ENCODE assay signal across 9 mouse cellular contexts in the genomic region with DNA sequence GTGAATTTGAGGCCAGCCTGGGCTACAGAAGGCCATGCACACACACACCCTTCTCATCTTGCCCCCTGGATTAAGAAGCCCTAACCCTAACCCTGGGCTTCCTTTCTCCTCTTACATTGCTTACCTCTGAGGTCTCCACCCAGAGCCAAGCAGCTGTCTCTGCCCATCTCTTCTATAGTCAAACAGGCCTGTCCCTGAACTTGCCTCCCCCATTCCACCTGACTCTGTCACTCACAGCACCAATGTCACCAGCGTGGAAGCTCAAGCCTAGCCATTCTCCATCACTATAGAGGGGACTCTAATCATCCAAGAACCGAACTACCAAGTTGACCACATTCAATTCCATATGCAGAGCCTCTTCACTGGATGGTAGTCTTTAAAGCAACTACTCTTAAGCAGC. TPM values are rescaled to one million over a fixed set of nuclear protein-coding genes. Genes with fewer than 3 reads are reported as not detected.
A peak's percentile ranks its signal among the peaks of the same experiment; 100 is the strongest.
DNase-seq lines count a peak whose midpoint lies in the region; ATAC-seq and TF ChIP-seq lines count a peak whose summit lies in the region.
"Had no signal": no experiment of that assay in that cellular context is flagged by ENCODE, and none has a peak within 500 bp of the region (broad histone marks: within the 10 kb centered on the region; RNA-seq: fewer than 3 reads in every experiment).

No protein-coding gene starts in this region.

- no peaks in the 10 kb centered on the region for H3K27me3 ChIP-seq in limb, embryonic 14.5 days (ENCODE audit: control insufficient read depth, insufficient read depth, low read length)
- no peaks in the 10 kb centered on the region for H3K27me3 ChIP-seq in stomach, postnatal 0 days (ENCODE audit: control insufficient read depth, insufficient read depth, low read length)
- H3K27me3 ChIP-seq in liver, postnatal 0 days (ENCODE audit: insufficient read depth, low read length) = peaks cover 72% of the 10 kb centered on the region

- no peak for TF ChIP-seq POLR2A in limb, embryonic 14.5 days (IDR thresholded peaks at IDR 0.05; ENCODE audit: borderline replicate concordance, extremely low read depth, insufficient read depth, insufficient read length)

- TF ChIP-seq EP300 in stomach, postnatal 0 days (optimal IDR thresholded peaks at IDR 0.05) = no peak
- no peak for TF ChIP-seq EP300 in liver, postnatal 0 days (IDR thresholded peaks at IDR 0.05; ENCODE audit: low read depth)

- peak overlapping the region; percentile 95 for H3K4me2 ChIP-seq in limb, embryonic 14.5 days (replicated peaks; ENCODE audit: low read depth, low read length, severe bottlenecking)
- peak overlapping the region; percentile 94 for H3K4me2 ChIP-seq in stomach, postnatal 0 days (replicated peaks; ENCODE audit: low read depth)
- no peak overlapping the region for H3K4me2 ChIP-seq in liver, postnatal 0 days (ENCODE audit: low read depth, low read length)

- H3K36me3 ChIP-seq in limb, embryonic 14.5 days (ENCODE audit: control insufficient read depth, insufficient read depth, low read length) = peaks cover 16% of the 10 kb centered on the region
- no peaks in the 10 kb centered on the region for H3K36me3 ChIP-seq in stomach, postnatal 0 days (ENCODE audit: control insufficient read depth, insufficient read depth, low read length)
- no peaks in the 10 kb centered on the region for H3K36me3 ChIP-seq in liver, postnatal 0 days (replicated peaks; ENCODE audit: insufficient read depth, low read length)

- peak; percentile 14 to 29 for DNase-seq in cerebellum, postnatal 10 days
- DNase-seq in cerebellum, postnatal 25 days = no peak
- peak; percentile 1 for DNase-seq in right cerebral cortex, postnatal 4 days
- no peak for DNase-seq in right cerebral cortex, postnatal 10 days (ENCODE audit: low spot score in 2 of 2)
- peak; percentile 63 for DNase-seq in limb, embryonic 14.5 days (ENCODE audit: low spot score)
- DNase-seq in stomach, postnatal 0 days (ENCODE audit: low spot score) = no peak
- no peak for DNase-seq in liver, postnatal 0 days
- DNase-seq in retina, embryonic 14.5 days (ENCODE audit: low spot score) = no peak
- DNase-seq: right cerebral cortex, postnatal 14 days had no signal

- no peak for TF ChIP-seq CTCF in stomach, postnatal 0 days (IDR thresholded peaks at IDR 0.05; ENCODE audit: low read depth)
- no peak for TF ChIP-seq CTCF in liver, postnatal 0 days (IDR thresholded peaks at IDR 0.05; ENCODE audit: low read depth)

- WGBS in limb, embryonic 14.5 days = 80% methylated on average over 2 of the region's 2 CpGs
- 85% methylated on average over 2 of the region's 2 CpGs for WGBS in stomach, postnatal 0 days
- 58% methylated on average over 2 of the region's 2 CpGs for WGBS in liver, postnatal 0 days (ENCODE audit: insufficient replicate concordance)

- H3K9me3 ChIP-seq in limb, embryonic 14.5 days (ENCODE audit: control insufficient read depth, low read length) = no peaks in the 10 kb centered on the region
- H3K9me3 ChIP-seq in stomach, postnatal 0 days (ENCODE audit: control insufficient read depth, low read length) = no peaks in the 10 kb centered on the region
- no peaks in the 10 kb centered on the region for H3K9me3 ChIP-seq in liver, postnatal 0 days (ENCODE audit: low read length)

- ATAC-seq in limb, embryonic 14.5 days (ENCODE audit: low FRiP score, low read depth) = no peak
- no peak for ATAC-seq in stomach, postnatal 0 days (ENCODE audit: low FRiP score, low TSS enrichment)
- ATAC-seq in liver, postnatal 0 days = no peak

- no peak overlapping the region for H3K9ac ChIP-seq in limb, embryonic 14.5 days (ENCODE audit: low read depth, low read length, severe bottlenecking)
- H3K9ac ChIP-seq in stomach, postnatal 0 days (ENCODE audit: low read length) = no peak overlapping the region
- H3K9ac ChIP-seq in liver, postnatal 0 days (replicated peaks) = no peak overlapping the region

- H3K4me3 ChIP-seq in limb, embryonic 14.5 days (replicated peaks; ENCODE audit: low read length) = peak overlapping the region; percentile 76; the same call in 1 of the 2 replicates
- no peak overlapping the region for H3K4me3 ChIP-seq in stomach, postnatal 0 days (ENCODE audit: low read depth, low read length)
- no peak overlapping the region for H3K4me3 ChIP-seq in liver, postnatal 0 days (ENCODE audit: low read depth, low read length)

- H3K27ac ChIP-seq in limb, embryonic 14.5 days (replicated peaks; ENCODE audit: low read depth, low read length) = peak overlapping the region; percentile 100; the same call in 1 of the 2 replicates
- H3K27ac ChIP-seq in stomach, postnatal 0 days (replicated peaks) = no peak overlapping the region
- no peak overlapping the region for H3K27ac ChIP-seq in liver, postnatal 0 days (ENCODE audit: low read depth)

- peaks cover 55% of the 10 kb centered on the region for H3K4me1 ChIP-seq in limb, embryonic 14.5 days (ENCODE audit: control insufficient read depth, insufficient read depth, low read length)
- peaks cover 17% of the 10 kb centered on the region for H3K4me1 ChIP-seq in stomach, postnatal 0 days (replicated peaks; ENCODE audit: control insufficient read depth, insufficient read depth)
- peaks cover 30% of the 10 kb centered on the region for H3K4me1 ChIP-seq in liver, postnatal 0 days (ENCODE audit: insufficient read depth)

RNA-seq across cellular contexts. Expression of a gene that starts 13.7 kb away (rescaled TPM):
- 56.2 and 57.0 TPM in 2 replicates for polyA plus RNA-seq in limb, embryonic 14.5 days (2012; rRNA removed)
- polyA plus RNA-seq in limb, embryonic 14.5 days (2014; fragmentation: Nextera tagmentation; extraction: Ambion mirVana) = 21.3 and 23.1 TPM in 2 replicates
- 18.2 and 19.2 TPM in 2 replicates for polyA plus RNA-seq in stomach, postnatal 0 days (2015; fragmentation: Nextera tagmentation; extraction: Ambion mirVana)
- 13.8 and 15.9 TPM in 2 replicates for polyA plus RNA-seq in liver, postnatal 0 days (2015; fragmentation: Nextera tagmentation; extraction: Ambion mirVana)

RNA-seq across cellular contexts. Expression of a gene that starts 23.0 kb away (rescaled TPM):
- polyA plus RNA-seq in limb, embryonic 14.5 days (2012; rRNA removed) = 81.0 and 82.5 TPM in 2 replicates
- polyA plus RNA-seq in limb, embryonic 14.5 days (2014; fragmentation: Nextera tagmentation; extraction: Ambion mirVana) = 94.3 TPM in 2 replicates
- polyA plus RNA-seq in stomach, postnatal 0 days (2015; fragmentation: Nextera tagmentation; extraction: Ambion mirVana) = 45.2 and 45.3 TPM in 2 replicates
- 24.9 and 26.4 TPM in 2 replicates for polyA plus RNA-seq in liver, postnatal 0 days (2015; fragmentation: Nextera tagmentation; extraction: Ambion mirVana)

RNA-seq across cellular contexts. Expression of a gene that starts 24.0 kb away (rescaled TPM):
- 91.5 and 93.6 TPM in 2 replicates for polyA plus RNA-seq in limb, embryonic 14.5 days (2012; rRNA removed)
- polyA plus RNA-seq in limb, embryonic 14.5 days (2014; fragmentation: Nextera tagmentation; extraction: Ambion mirVana) = 52.7 and 59.6 TPM in 2 replicates
- polyA plus RNA-seq in stomach, postnatal 0 days (2015; fragmentation: Nextera tagmentation; extraction: Ambion mirVana) = 13.3 and 17.8 TPM in 2 replicates
- 0.80 and 0.84 TPM in 2 replicates for polyA plus RNA-seq in liver, postnatal 0 days (2015; fragmentation: Nextera tagmentation; extraction: Ambion mirVana)

RNA-seq across cellular contexts. Expression of a gene that starts 43.6 kb away (rescaled TPM):
- polyA plus RNA-seq in limb, embryonic 14.5 days (2012; rRNA removed) = 0.35 and 0.51 TPM in 2 replicates
- 0.12 and 0.17 TPM in 2 replicates for polyA plus RNA-seq in limb, embryonic 14.5 days (2014; fragmentation: Nextera tagmentation; extraction: Ambion mirVana)
- polyA plus RNA-seq in stomach, postnatal 0 days (2015; fragmentation: Nextera tagmentation; extraction: Ambion mirVana) = 0.08 TPM in 1 of 2 replicates, not detected in the other
- polyA plus RNA-seq in liver, postnatal 0 days (2015; fragmentation: Nextera tagmentation; extraction: Ambion mirVana) = not detected in 2 replicates

RNA-seq across cellular contexts. Expression of a gene that starts 59.5 kb away (rescaled TPM):
- polyA plus RNA-seq in limb, embryonic 14.5 days (2012; rRNA removed) = 2.7 and 3.8 TPM in 2 replicates
- polyA plus RNA-seq in limb, embryonic 14.5 days (2014; fragmentation: Nextera tagmentation; extraction: Ambion mirVana) = 0.62 and 1.1 TPM in 2 replicates
- 0.21 and 0.25 TPM in 2 replicates for polyA plus RNA-seq in stomach, postnatal 0 days (2015; fragmentation: Nextera tagmentation; extraction: Ambion mirVana)
- 0.06 and 0.14 TPM in 2 replicates for polyA plus RNA-seq in liver, postnatal 0 days (2015; fragmentation: Nextera tagmentation; extraction: Ambion mirVana)

Comparison
In these comparisons a context has a peak if more than half of its experiments do, and no peak if none do; other contexts are left out.
1. DNase-seq: peak in cerebellum, postnatal 10 days (2 of 2), right cerebral cortex, postnatal 4 days (single experiment) and limb, embryonic 14.5 days (single experiment); none in cerebellum, postnatal 25 days (0 of 2), right cerebral cortex, postnatal 10 days (0 of 2), stomach, postnatal 0 days (single experiment), liver, postnatal 0 days (single experiment) and retina, embryonic 14.5 days (single experiment).